Mouse (Mus musculus) monocyte, adult 5-6 weeks (primary cell): ENCODE data around the gene Manbal. TPM values are rescaled to one million over a fixed set of nuclear protein-coding genes. Genes with fewer than 3 reads are reported as not detected.

Experiments used
- ATAC-seq: fragments of 153-309, 156-312 bp; replicated peaks from 2 replicates; pipeline ENCODE4 v1.8.0; 2017; ENCODE audit warnings: mild to moderate bottlenecking; ENCODE audit not compliant: low TSS enrichment, insufficient number of reproducible peaks, severe bottlenecking, poor library complexity, low FRiP score
- total RNA-seq: library from RNA; stranded (forward); fragments of 200-1000, 200-491, 200-594 nt; gene quantifications from 3 replicates; pipeline ENCODE4 v1.2.3, GENCODE M21; 2017

Gene Manbal
- total RNA-seq: 10.4 to 20.2 TPM (median 14.3 TPM) in 3 replicates

- ATAC-seq: peak; percentile 84
Observed at GRCm38 (mm10) chr2:157367184-157367893, at the start of gene Manbal. Manbal (plus strand) TSS chr2:157367594.

GRCm38 (mm10) chr2:157320135-157320534 is 47.3 kb upstream of the Manbal start:
- ATAC-seq: no peak

- ATAC-seq: no peak
Observed at GRCm38 (mm10) chr2:157320886-157321285, 46.5 kb upstream of the Manbal start.

GRCm38 (mm10) chr2:157322029-157322766 is 45.2 kb upstream of the Manbal start:
- ATAC-seq: no peak

GRCm38 (mm10) chr2:157325238-157325637 is 42.2 kb upstream of the Manbal start:
- no peak for ATAC-seq

GRCm38 (mm10) chr2:157328106-157328505 is 39.3 kb upstream of the Manbal start:
- ATAC-seq: no peak

GRCm38 (mm10) chr2:157328570-157328969 is 38.8 kb upstream of the Manbal start:
- no peak for ATAC-seq

GRCm38 (mm10) chr2:157332059-157332458 is 35.3 kb upstream of the Manbal start:
- no peak for ATAC-seq

- 0 out of 2 replicates have a peak, but pooled peaks have one; percentile 56 for ATAC-seq
Observed at GRCm38 (mm10) chr2:157338663-157339062, 28.7 kb upstream of the Manbal start.

- no peak for ATAC-seq
Observed at GRCm38 (mm10) chr2:157339532-157339931, 27.9 kb upstream of the Manbal start.

GRCm38 (mm10) chr2:157340221-157340741 is 27.1 kb upstream of the Manbal start:
- ATAC-seq: no peak

- ATAC-seq: no peak
Observed at GRCm38 (mm10) chr2:157341554-157342270, 25.7 kb upstream of the Manbal start.

GRCm38 (mm10) chr2:157342328-157342926 is 25.0 kb upstream of the Manbal start:
- no peak for ATAC-seq

- no peak for ATAC-seq
Observed at GRCm38 (mm10) chr2:157343337-157343736, 24.1 kb upstream of the Manbal start.

GRCm38 (mm10) chr2:157347361-157348159 is 19.8 kb upstream of the Manbal start, which contains the start of gene Ghrh:
Ghrh (minus strand) TSS chr2:157347506.
- ATAC-seq: no peak

GRCm38 (mm10) chr2:157349121-157349778 is 18.1 kb upstream of the Manbal start:
- no peak for ATAC-seq

GRCm38 (mm10) chr2:157353183-157353582 is 14.2 kb upstream of the Manbal start:
- ATAC-seq: no peak

- no peak for ATAC-seq
Observed at GRCm38 (mm10) chr2:157354106-157354505, 13.3 kb upstream of the Manbal start.
